Mouse (Mus musculus) CH12.LX (cell line): ENCODE data around the gene Olfr549. TPM values are rescaled to one million over a fixed set of nuclear protein-coding genes. Genes with fewer than 3 reads are reported as not detected.

ENCODE experiments used
- DNase-seq: peaks from one replicate; pipeline ENCODE4 v3.0.0-alpha.2; 2013; ENCODE audit errors: extremely low read depth
- H3K27ac ChIP-seq: 2 replicates; pipeline ENCODE4 v1.5.1; 2012; ENCODE audit warnings: low read depth, mild to moderate bottlenecking, control low read depth, moderate library complexity; ENCODE audit not compliant: insufficient read depth
- H3K27me3 ChIP-seq: replicated peaks from 2 replicates; pipeline ENCODE3; 2012; ENCODE audit warnings: inconsistent platforms
- H3K36me3 ChIP-seq, 2 experiments: replicated peaks in 1 of 2; 2 replicates each; pipeline versions ENCODE3 to v1.6.1; 2012; ENCODE audit warnings: inconsistent platforms in 1 of 2, low read length in 1 of 2, mild to moderate bottlenecking in 1 of 2, mixed read lengths in 1 of 2, moderate library complexity in 1 of 2; ENCODE audit not compliant: control insufficient read depth in 1 of 2, insufficient read depth in 1 of 2
- H3K4me1 ChIP-seq, 2 experiments: 2 replicates each; pipeline ENCODE4 v1.6.1; 2012; ENCODE audit warnings: inconsistent platforms in 1 of 2, moderate library complexity in 1 of 2; ENCODE audit not compliant: insufficient read depth in 2 of 2, control insufficient read depth in 1 of 2
- H3K4me2 ChIP-seq: 2 replicates; pipeline ENCODE4 v1.6.1; 2012; ENCODE audit warnings: low read depth, mild to moderate bottlenecking, control low read depth; ENCODE audit not compliant: poor library complexity, insufficient read depth, severe bottlenecking
- H3K4me3 ChIP-seq, 3 experiments: fragments of 150-350 bp in 1 of 3; sonication (generic) in 1 of 3; replicated peaks in 1 of 3; 2 replicates each; pipeline versions ENCODE3 to v1.5.1; 2011 to 2012; ENCODE audit warnings: low read depth in 2 of 3, low read length in 2 of 3, mild to moderate bottlenecking in 2 of 3, moderate library complexity in 2 of 3, control low read depth in 1 of 3, improper control_type of control experiment in 1 of 3, inconsistent platforms in 1 of 3, mixed read lengths in 1 of 3; ENCODE audit not compliant: poor library complexity in 1 of 3
- H3K79me2 ChIP-seq: replicated peaks from 2 replicates; pipeline ENCODE4 v1.6.1; 2012; ENCODE audit warnings: mild to moderate bottlenecking, moderate library complexity; ENCODE audit not compliant: control insufficient read depth, poor library complexity, insufficient read depth, severe bottlenecking; ENCODE audit errors: extremely low read depth
- H3K9ac ChIP-seq: 2 replicates; pipeline ENCODE4 v1.6.1; 2012; ENCODE audit warnings: low read depth, mild to moderate bottlenecking, control low read depth, moderate library complexity; ENCODE audit not compliant: insufficient read depth
- H3K9me3 ChIP-seq: replicated peaks from 2 replicates; pipeline ENCODE3; 2012; ENCODE audit warnings: low read length, inconsistent platforms, mixed read lengths
- EP300 ChIP-seq: IDR thresholded peaks from 2 replicates; pipeline ENCODE4 v1.6.1; 2011; ENCODE audit warnings: low read length, improper control_type of control experiment
- IRF4 ChIP-seq: IDR thresholded peaks from 2 replicates; pipeline ENCODE4 v1.6.1; 2014; ENCODE audit warnings: low read depth, mild to moderate bottlenecking, inconsistent platforms, low read length, improper control_type of control experiment
- JUND ChIP-seq: conservative IDR thresholded peaks from 2 replicates; pipeline ENCODE4 v1.6.1; 2011; ENCODE audit warnings: low read depth, low read length, improper control_type of control experiment
- KAT2A ChIP-seq: IDR thresholded peaks from 2 replicates; pipeline ENCODE4 v1.6.1; 2012; ENCODE audit warnings: low read length, improper control_type of control experiment, inconsistent platforms; ENCODE audit not compliant: insufficient replicate concordance
- MXI1 ChIP-seq: IDR thresholded peaks from 2 replicates; pipeline ENCODE4 v1.6.1; 2011; ENCODE audit warnings: mild to moderate bottlenecking, low read depth, low read length, improper control_type of control experiment
- MYC ChIP-seq: IDR thresholded peaks from 2 replicates; pipeline ENCODE4 v1.6.1; 2011; ENCODE audit warnings: low read depth, mild to moderate bottlenecking, improper control_type of control experiment, low read length
- NELFE ChIP-seq: IDR thresholded peaks from 2 replicates; pipeline ENCODE4 v1.6.1; 2011; ENCODE audit warnings: low read depth, low read length, improper control_type of control experiment
- NRF1 ChIP-seq: IDR thresholded peaks from 2 replicates; pipeline ENCODE4 v1.6.1; 2014; ENCODE audit warnings: low read depth, mild to moderate bottlenecking, inconsistent platforms, low read length, improper control_type of control experiment, moderate library complexity
- SIN3A ChIP-seq: IDR thresholded peaks from 2 replicates; pipeline ENCODE4 v1.6.1; 2012; ENCODE audit warnings: low read length, improper control_type of control experiment, inconsistent platforms
- ZKSCAN1 ChIP-seq: IDR thresholded peaks from 2 replicates; pipeline ENCODE4 v1.6.1; 2012; ENCODE audit warnings: low read depth, inconsistent platforms, low read length, improper control_type of control experiment, borderline replicate concordance
- ZNF384 ChIP-seq: IDR thresholded peaks from 2 replicates; pipeline ENCODE4 v1.6.1; 2012; ENCODE audit warnings: low read depth, low read length, improper control_type of control experiment, inconsistent platforms
- dilution Hi-C: fragments of 300-500 bp; cut with MboI; formaldehyde crosslinking; loops from 2 replicates; pipeline ENCODE4 v1.14.3; 2020; ENCODE audit warnings: low sequenced_read_pairs; ENCODE audit not compliant: extremely low pct_unique_long_range_greater_than_20kb, extremely low pct_ligation_motif_present
- in situ Hi-C: fragments of 300-500 bp; cut with MboI; formaldehyde crosslinking; loops from 3 replicates; pipeline ENCODE4 v1.14.3; 2019; ENCODE audit warnings: low sequenced_read_pairs, low pct_ligation_motif_present, low pct_unique_long_range_greater_than_20kb, mixed read lengths
- polyA plus RNA-seq: library from polyadenylated mRNA; unstranded; fragments of >175 nt; gene quantifications from 2 replicates; pipeline ENCODE4 v1.2.1, GENCODE M21; 2012; ENCODE audit warnings: low read depth; ENCODE audit not compliant: insufficient read length
- total RNA-seq, 2 experiments: library from RNA; depleted of rRNA; stranded (reverse); fragments of 300-350 nt in 1 of 2; fragments of >200 nt in 1 of 2; gene quantifications; 2 replicates each; pipeline ENCODE4 v1.2.3; 2012 to 2014

Olfr549 gene
- total and polyA plus RNA-seq, 3 experiments, result not detected

- in situ Hi-C loops (loop anchor here (5.0 to 25.0 kb wide), 3 partner anchors 129 to 407 kb away; partner anchors contain the start of genes Olfr554, Olfr560, Olfr561 and Olfr571), dilution Hi-C loops (no loop called here)
- H3K9ac ChIP-seq, result no peak overlapping the region
- no peak for TF ChIP-seq JUND
- TF ChIP-seq, all 38 proteins: peak for 0
- no peaks in the 10 kb centered on the region for H3K9me3 ChIP-seq
- no peak overlapping the region for H3K4me2 ChIP-seq
- DNase-seq, result no peak
- H3K79me2 ChIP-seq, result no peaks in the 10 kb centered on the region
- peaks cover 0 to 4% of the 10 kb centered on the region in 2 experiments; a peak in 1 of 4 replicates for H3K4me1 ChIP-seq
- H3K36me3 ChIP-seq, result no peaks in the 10 kb centered on the region
- no peaks in the 10 kb centered on the region for H3K27me3 ChIP-seq
- no peak overlapping the region for H3K4me3 ChIP-seq
- no peak overlapping the region for H3K27ac ChIP-seq
These were observed 41.6 kb upstream of the Olfr549 start for GRCm38 (mm10) chr7:102508066-102508465.

GRCm38 (mm10) chr7:102508666-102509065 lies 41.0 kb upstream of the Olfr549 start:
- H3K36me3 ChIP-seq, result no peaks in the 10 kb centered on the region
- dilution Hi-C loops, result no loop called here
- no peaks in the 10 kb centered on the region for H3K9me3 ChIP-seq
- TF ChIP-seq NELFE, result no peak
- TF ChIP-seq IRF4, result no peak
- TF ChIP-seq JUND, result no peak
- no peak overlapping the region for H3K27ac ChIP-seq
- H3K79me2 ChIP-seq, result no peaks in the 10 kb centered on the region
- no peaks in the 10 kb centered on the region for H3K27me3 ChIP-seq
- in situ Hi-C loops, result loop anchor here (5.0 to 25.0 kb wide), 3 partner anchors 129 to 406 kb away; partner anchors contain the start of genes Olfr554, Olfr560, Olfr561 and Olfr571
- no peak overlapping the region for H3K4me2 ChIP-seq
- no peak overlapping the region for H3K4me3 ChIP-seq
- H3K4me1 ChIP-seq, result peaks cover 0 to 9% of the 10 kb centered on the region in 2 experiments; a peak in 2 of 4 replicates
- DNase-seq, result no peak
- no peak overlapping the region for H3K9ac ChIP-seq

GRCm38 (mm10) chr7:102509726-102510125 lies 39.9 kb upstream of the Olfr549 start:
- H3K9ac ChIP-seq, result no peak overlapping the region
- H3K27ac ChIP-seq, result no peak overlapping the region
- H3K4me3 ChIP-seq, result no peak overlapping the region

More at GRCm38 (mm10) chr7:102509726-102510125, 39.9 kb upstream of the Olfr549 start:
- no peaks in the 10 kb centered on the region for H3K9me3 ChIP-seq
- H3K79me2 ChIP-seq, result no peaks in the 10 kb centered on the region
- no peaks in the 10 kb centered on the region for H3K27me3 ChIP-seq
- dilution Hi-C loops (no loop called here), in situ Hi-C loops (loop anchor here (5.0 to 25.0 kb wide), 3 partner anchors 128 to 405 kb away; partner anchors contain the start of genes Olfr554, Olfr560, Olfr561 and Olfr571)
- no peak overlapping the region for H3K4me2 ChIP-seq
- TF ChIP-seq SIN3A (no peak), KAT2A (no peak), ZKSCAN1 (no peak), NRF1 (no peak), JUND (no peak), ZNF384 (no peak), MYC (no peak), MXI1 (no peak), EP300 (no peak)
- H3K4me1 ChIP-seq, result peaks cover 0 to 17% of the 10 kb centered on the region in 2 experiments; a peak in 2 of 4 replicates
- no peak for DNase-seq
- H3K36me3 ChIP-seq, result no peaks in the 10 kb centered on the region
